Mouse (Mus musculus): ENCODE measurements around the gene Plcg1. TPM values are rescaled to one million over a fixed set of nuclear protein-coding genes. Genes with fewer than 3 reads are reported as not detected.

Gene Plcg1
- polyA plus RNA-seq, 2 experiments from 2014 or later = 56.4 to 66.8 TPM

- ATAC-seq = no peak
Measured at GRCm38 (mm10) chr2:160771325-160772276, 40.5 kb downstream of the Plcg1 start.

GRCm38 (mm10) chr2:160778034-160778433 is 46.9 kb downstream of the Plcg1 start:
- no peak for ATAC-seq

GRCm38 (mm10) chr2:160780154-160780833 is 49.2 kb downstream of the Plcg1 start:
- peak; percentile 65 for ATAC-seq

GRCm38 (mm10) chr2:160780834-160781219 is 49.7 kb downstream of the Plcg1 start:
- no peak for ATAC-seq

- no peak for ATAC-seq
Measured at GRCm38 (mm10) chr2:160786333-160786732, 55.2 kb downstream of the Plcg1 start.

GRCm38 (mm10) chr2:160789046-160789445 is 57.9 kb downstream of the Plcg1 start:
- ATAC-seq = no peak

- ATAC-seq = no peak
Measured at GRCm38 (mm10) chr2:160789741-160790140, 58.6 kb downstream of the Plcg1 start.

- ATAC-seq = peak; percentile 92
Measured at GRCm38 (mm10) chr2:160793117-160793516, 62.0 kb downstream of the Plcg1 start.

GRCm38 (mm10) chr2:160796973-160797372 is 65.9 kb downstream of the Plcg1 start:
- ATAC-seq = peak; percentile 40

- no peak for ATAC-seq
Measured at GRCm38 (mm10) chr2:160798206-160798605, 67.1 kb downstream of the Plcg1 start.

GRCm38 (mm10) chr2:160800967-160801366 is 69.9 kb downstream of the Plcg1 start:
- no peak for ATAC-seq

- no peak for ATAC-seq
Measured at GRCm38 (mm10) chr2:160802326-160802725, 71.2 kb downstream of the Plcg1 start.

- ATAC-seq = no peak
Measured at GRCm38 (mm10) chr2:160804794-160805527, 73.9 kb downstream of the Plcg1 start.

GRCm38 (mm10) chr2:160806091-160806521 is 75.0 kb downstream of the Plcg1 start:
- no peak for ATAC-seq

GRCm38 (mm10) chr2:160810376-160810775 is 79.3 kb downstream of the Plcg1 start:
- ATAC-seq = no peak

- no peak for ATAC-seq
Measured at GRCm38 (mm10) chr2:160810802-160811201, 79.7 kb downstream of the Plcg1 start.

Other genes with a start within 250 kb of the Plcg1 start
- gene Top1, start 85.4 kb upstream of the Plcg1 start, polyA plus RNA-seq (2017; shearing (Covaris generic)) = 10 to 100 TPM; 73.9 to 91.0 TPM
- 10 to 100 TPM in 1 of 2 experiments, 1 to 10 TPM in 1; 8.3 to 11.5 TPM for gene Zhx3, start 141.7 kb downstream of the Plcg1 start, polyA plus RNA-seq (2017; shearing (Covaris generic))
- gene Lpin3, start 149.4 kb downstream of the Plcg1 start, polyA plus RNA-seq (2017; shearing (Covaris generic)) = 1 to 10 TPM in 1 of 2 experiments, under 1 TPM in 1; 0.55 to 1.4 TPM
- not detected for gene Emilin3, start 181.0 kb downstream of the Plcg1 start, polyA plus RNA-seq (2017; shearing (Covaris generic))